Mouse (Mus musculus) induced T-regulatory cell, adult 2 months (primary cell): ENCODE measurements around the gene Dcaf7.
A peak's percentile ranks its signal among the peaks of the same experiment; 100 is the strongest.

Source experiments
- DNase-seq: peaks from one replicate; pipeline ENCODE4 v3.0.0-alpha.2; 2012; ENCODE audit warnings: low read depth

Gene Dcaf7

DNA sequence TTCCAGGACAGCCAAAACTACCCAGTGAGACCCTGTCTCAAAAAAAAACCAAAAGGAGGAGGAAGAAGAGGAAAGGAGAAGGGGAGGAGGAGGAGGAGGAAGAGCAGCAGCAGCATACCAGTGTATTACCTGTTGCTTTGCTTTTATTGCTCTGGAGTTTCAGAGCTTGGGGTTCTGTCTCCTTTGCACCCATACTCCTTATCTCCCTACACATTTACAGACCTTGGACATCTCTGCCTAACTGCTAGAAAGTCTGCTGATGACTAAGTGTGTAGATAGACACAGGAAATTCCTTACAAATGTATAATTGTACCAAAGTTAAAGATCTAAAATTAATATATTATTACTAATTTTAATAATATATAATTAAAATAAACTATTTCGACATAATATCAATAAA is 8.6 kb downstream of the Dcaf7 start:
- no peak for DNase-seq

GRCm38 (mm10) chr11:106045780-106046179 is 9.1 kb downstream of the Dcaf7 start:
- DNase-seq: no peak

GRCm38 (mm10) chr11:106046584-106046983 is 9.9 kb downstream of the Dcaf7 start:
- no peak for DNase-seq

- DNase-seq: no peak
These were observed 17.2 kb downstream of the Dcaf7 start for GRCm38 (mm10) chr11:106053921-106054320.

DNA sequence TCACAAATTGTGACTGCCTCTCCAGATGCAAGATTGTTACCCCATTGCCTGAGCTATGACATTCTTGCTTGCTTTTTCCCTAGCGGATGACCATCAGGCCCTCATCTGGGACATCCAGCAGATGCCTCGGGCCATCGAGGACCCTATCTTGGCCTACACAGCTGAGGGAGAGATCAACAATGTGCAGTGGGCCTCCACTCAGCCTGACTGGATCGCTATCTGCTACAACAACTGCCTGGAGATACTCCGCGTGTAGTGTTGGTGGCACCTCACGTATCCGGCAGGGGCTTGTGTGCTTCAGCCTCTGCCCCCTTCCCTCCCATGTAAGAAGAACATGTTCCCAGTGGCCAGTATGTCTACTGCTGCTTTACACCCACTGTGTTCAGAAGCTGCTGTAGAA is 17.9 kb downstream of the Dcaf7 start:
- no peak for DNase-seq

- no peak for DNase-seq
These were observed 18.7 kb downstream of the Dcaf7 start for GRCm38 (mm10) chr11:106055341-106055740.

DNA sequence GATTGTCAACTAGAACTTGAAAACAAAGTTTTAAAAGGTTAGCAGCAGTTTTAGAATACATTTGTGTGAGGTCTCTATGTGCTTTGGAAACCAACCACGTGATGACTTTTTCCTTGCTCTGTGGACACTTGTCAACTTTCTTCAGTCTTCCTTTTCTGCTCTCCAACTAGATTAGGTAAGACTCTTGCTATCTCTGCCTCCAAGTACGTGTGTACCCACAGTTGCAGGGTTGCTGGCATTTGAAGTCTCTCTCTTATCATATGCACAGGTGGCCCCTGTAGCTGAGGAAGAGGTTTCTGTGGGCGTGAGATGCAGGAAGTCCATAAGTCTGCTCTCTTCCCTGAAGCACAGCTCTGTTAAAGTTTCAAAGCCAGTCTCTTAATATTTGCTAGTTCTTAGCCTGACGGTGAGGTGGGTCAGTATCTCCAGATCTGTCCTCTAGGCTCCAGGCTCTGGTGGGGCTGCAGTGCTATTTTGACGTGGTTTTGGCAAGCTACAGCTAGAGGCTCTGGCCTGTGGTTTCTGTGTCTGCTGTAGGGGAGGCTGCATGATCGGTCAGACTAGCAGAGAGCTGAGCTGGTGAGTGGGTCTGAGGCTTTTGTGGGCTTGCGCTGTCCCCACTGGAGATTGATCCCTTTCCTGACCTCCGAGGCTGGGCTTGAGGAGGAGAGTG is 20.3 kb downstream of the Dcaf7 start:
- DNase-seq: peak; percentile 62

DNA sequence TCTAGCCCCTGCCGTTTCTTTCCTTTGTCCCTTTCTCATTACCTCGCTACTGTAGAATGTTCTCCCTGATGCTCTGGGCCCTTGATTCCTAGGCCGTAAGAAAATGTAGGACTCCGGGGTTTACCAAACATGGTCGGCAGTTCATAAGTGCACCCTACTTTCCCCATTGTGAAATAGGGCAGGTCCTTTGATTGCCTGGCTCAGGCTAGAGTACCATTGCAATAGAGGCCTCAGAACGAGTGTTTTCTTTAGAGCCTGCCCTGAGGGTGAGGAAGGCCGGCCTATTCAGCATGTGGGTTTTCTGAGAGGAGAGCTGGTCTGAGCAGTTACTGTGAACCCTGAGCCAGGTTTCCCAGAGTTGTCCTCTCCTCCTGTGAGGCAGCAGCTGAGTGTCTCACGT is 21.3 kb downstream of the Dcaf7 start:
- DNase-seq: no peak

DNA sequence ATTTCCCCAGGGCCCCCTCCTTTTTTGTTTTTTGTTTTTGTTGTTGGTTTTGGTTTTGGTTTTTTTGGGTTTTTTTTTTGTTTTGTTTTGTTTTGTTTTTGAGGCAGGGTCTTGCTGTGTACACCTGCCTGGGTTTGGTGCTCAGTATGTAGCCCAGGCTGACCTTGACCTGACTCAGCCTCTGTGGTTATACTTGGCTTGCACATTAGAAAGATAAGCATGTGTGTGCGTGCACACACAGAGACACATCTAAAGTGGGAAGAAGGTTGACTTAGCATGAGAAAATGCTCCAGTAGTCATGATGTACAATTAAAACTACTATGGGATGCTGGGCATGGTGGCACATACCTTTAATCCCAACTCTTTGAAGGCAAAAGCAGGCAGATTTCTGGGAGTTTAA is 23.9 kb downstream of the Dcaf7 start:
- no peak for DNase-seq

DNA sequence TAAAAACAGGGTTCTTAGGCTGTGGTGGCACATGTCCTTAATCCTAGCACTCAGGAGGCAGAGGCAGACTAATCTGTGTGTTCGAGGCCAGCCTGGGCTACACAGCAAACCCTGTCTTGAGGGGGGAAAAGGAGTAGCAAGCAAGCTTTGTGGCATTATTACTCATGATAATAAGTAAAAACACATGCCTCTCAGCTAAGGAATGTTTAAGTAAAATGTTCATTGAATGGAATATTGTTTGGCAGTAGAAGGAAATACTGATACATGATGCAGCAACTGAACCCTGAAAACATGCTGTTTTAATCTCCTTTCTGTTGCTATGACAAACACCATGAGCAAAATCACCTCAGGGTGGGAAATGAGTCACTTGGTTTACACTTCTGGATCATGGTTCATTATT is 24.6 kb downstream of the Dcaf7 start:
- no peak for DNase-seq

- DNase-seq: no peak
These were observed 27.1 kb downstream of the Dcaf7 start for GRCm38 (mm10) chr11:106063756-106064155.

DNA sequence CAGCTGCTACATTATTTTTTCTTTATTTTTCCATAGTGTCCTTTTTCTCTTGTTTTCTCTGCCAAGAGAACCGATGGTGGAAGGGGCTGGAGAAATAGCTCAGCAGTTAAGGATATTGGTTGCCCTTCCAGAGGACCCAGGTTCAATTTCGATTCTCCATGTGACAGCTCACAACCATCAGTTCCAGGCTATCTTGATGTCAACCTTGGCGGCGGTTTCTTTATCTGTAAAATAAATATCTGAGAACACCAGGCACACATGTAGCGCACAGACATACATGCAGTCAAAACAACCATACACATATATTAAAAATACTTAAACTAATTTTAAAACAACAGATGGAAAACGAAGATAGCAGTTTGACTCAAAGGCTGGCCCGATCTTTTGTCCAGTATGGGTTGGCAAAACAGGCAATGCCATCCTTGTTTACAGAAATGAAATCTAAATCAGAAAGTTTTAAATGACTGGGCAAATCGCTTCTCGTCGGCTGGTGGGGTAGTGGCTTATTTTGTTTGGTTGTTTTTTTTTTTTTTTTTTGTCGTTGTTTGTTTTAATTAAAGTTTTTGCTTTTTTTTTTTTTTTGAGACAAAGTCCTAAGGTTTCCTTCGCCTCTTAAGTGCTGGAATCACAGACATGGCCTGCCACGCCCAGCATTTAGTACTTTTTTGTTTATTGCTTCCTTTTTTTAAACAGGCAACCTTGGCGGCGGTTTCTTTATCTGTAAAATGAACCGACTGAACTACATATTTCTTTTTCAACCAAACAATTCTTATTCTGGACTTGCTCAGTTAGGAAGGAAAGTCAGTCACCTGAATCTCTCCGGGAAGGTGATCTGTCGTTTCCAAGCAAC is 28.6 kb downstream of the Dcaf7 start:
- DNase-seq: peak; percentile 29

DNA sequence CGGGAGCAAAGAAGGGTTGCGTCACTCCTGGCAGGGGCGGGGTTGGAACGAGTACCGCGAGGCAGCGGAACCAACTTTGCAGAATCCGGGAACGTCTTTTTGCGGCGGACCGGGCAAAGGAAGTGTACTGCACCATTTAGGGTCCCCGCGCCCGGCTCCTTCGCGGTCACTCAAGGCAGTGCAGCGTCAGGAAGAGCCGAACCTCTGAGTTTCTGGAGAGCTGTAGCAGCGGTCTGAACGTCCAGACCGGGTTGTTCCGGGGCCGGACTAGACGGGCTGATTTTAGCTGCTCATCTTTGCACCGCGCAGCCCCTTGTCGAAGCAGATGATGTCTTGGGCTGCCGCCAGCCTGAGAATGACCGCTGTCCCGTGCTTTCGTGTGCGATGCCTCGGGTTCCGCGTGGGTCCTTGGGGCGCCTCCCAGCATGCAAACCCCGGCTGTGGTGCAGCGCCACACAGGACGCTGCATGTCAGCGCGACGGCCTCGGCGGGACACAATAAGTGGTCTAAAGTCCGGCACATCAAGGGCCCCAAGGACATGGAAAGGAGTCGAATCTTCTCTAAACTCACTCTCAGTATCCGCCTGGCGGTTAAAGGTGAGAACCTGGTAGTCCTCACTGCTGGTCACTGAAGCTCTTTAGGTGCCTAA is 29.4 kb downstream of the Dcaf7 start, which contains the start of gene Taco1:
TSS of gene Taco1 (plus strand) at position 139 of the 649 bp plus-strand sequence.
- peak; percentile 97 for DNase-seq

GRCm38 (mm10) chr11:106066616-106067015 is 29.9 kb downstream of the Dcaf7 start:
- peak; percentile 84 for DNase-seq

GRCm38 (mm10) chr11:106073774-106074173 is 37.1 kb downstream of the Dcaf7 start:
- no peak for DNase-seq

GRCm38 (mm10) chr11:106076321-106076720 is 39.6 kb downstream of the Dcaf7 start:
- DNase-seq: peak; percentile 91

DNA sequence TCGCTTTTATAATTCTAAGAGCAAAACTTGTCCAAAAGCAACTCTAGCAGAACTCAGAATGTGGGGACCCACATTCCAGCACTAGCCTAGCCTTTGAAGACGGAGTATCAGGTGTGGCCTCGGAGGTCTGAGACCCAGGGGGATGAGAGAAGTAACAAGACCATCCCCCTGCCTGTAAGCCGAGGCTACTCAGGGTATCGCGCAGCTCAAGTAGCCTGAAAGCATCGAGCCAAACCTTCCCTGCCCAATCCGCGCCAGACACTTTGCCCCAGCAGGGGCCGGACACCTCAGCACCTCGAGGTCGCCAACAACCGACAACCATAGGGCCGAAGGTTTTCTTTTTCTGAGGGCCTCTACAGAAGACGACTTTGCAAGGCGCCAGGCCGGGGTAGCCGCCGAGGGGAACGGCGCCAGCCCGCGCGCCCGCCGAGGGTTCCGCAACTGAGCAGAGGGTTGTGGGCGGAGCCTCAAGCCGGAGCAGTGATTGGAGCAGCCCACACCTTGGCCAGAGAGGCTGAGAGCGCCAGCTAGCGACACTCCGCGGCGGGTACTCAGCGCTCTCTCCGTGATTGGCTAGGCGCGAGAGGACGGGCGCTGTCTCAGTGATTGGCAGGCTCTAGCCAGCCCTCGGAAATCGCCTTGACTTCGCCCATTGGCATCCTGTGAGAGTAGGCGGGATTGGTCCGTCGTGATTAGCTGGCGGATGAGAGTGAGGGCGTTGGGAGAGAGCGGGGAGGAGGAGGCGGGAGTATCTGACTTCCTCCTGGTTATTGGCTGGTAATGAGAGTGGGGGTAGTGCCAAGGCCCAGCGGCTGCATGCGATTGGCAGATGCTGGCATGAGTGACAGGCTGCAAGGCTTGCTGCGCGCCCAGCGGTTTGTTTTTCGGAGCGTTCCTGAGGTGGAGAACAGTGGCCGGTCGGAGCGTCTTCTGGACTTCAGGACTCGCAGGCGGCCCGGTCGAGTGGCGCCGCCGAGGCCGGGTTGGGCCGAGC is 47.3 kb downstream of the Dcaf7 start, which contains the start of gene Map3k3:
TSS of gene Map3k3 (plus strand) at position 906 of the 994 bp plus-strand sequence.
- DNase-seq: peak; percentile 99

- peak; percentile 82 for DNase-seq
These were observed 48.4 kb downstream of the Dcaf7 start for GRCm38 (mm10) chr11:106084911-106085561.

- peak; percentile 40 for DNase-seq
These were observed 61.6 kb downstream of the Dcaf7 start for GRCm38 (mm10) chr11:106098223-106098622.

DNA sequence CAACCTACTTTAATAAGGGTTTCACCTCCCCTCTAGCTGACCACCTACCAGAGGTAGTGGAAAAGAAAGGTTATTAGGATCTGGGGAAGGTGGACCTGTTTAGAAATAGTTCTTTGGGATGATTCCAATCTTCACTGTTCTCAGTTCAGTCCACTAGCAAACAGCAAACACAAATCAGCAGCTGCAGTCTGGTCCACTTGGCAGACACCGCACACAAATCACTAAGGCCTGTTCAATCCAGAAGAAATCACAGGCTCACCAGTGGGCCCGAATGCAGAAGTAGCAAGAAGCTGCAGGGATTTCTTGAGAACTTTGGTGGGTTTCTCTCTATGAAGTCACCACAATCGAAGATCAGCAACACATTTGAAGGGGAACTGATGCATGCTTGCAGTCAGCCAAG is 66.2 kb downstream of the Dcaf7 start:
- DNase-seq: no peak

GRCm38 (mm10) chr11:106106047-106106587 is 69.4 kb downstream of the Dcaf7 start:
- no peak for DNase-seq
